Mouse (Mus musculus): ENCODE measurements around the gene Inha. TPM values are rescaled to one million over a fixed set of nuclear protein-coding genes. Genes with fewer than 3 reads are reported as not detected.
A peak's percentile ranks its signal among the peaks of the same experiment; 100 is the strongest.

Inha gene
- polyA plus RNA-seq, 1 experiment from 2014 or later = 3.8 TPM

GRCm38 (mm10) chr1:75505159-75505955 lies 1.5 kb upstream of the Inha start:
- H3K36me3 ChIP-seq (ENCODE audit: insufficient read depth, low read length) = peaks cover 12% of the 10 kb centered on the region; the same call in 1 of the 2 replicates
- no peaks in the 10 kb centered on the region for H3K27me3 ChIP-seq (replicated peaks; ENCODE audit: insufficient read depth, low read length)
- TF ChIP-seq CTCF (IDR thresholded peaks at IDR 0.05) (peak; percentile 22), EP300 (IDR thresholded peaks at IDR 0.05) (no peak)
- DNase-seq (ENCODE audit: low spot score) = peak; percentile 70
- H3K27ac ChIP-seq (ENCODE audit: low read length) = peak overlapping the region; percentile 90
- H3K9me3 ChIP-seq (ENCODE audit: low read length) = no peaks in the 10 kb centered on the region
- peak overlapping the region; percentile 78 for H3K4me3 ChIP-seq (ENCODE audit: low read depth, low read length)
- peak overlapping the region; percentile 85 for H3K9ac ChIP-seq (replicated peaks; ENCODE audit: low read depth)
- WGBS = 3% methylated on average over 77 of the region's 84 CpGs
- H3K4me2 ChIP-seq (replicated peaks; ENCODE audit: low read depth, low read length) = peak overlapping the region; percentile 95
- ATAC-seq = peak; percentile 63
- H3K4me1 ChIP-seq (ENCODE audit: insufficient read depth, low read depth, low read length) = no peaks in the 10 kb centered on the region; the same call in none of the 2 replicates

DNA sequence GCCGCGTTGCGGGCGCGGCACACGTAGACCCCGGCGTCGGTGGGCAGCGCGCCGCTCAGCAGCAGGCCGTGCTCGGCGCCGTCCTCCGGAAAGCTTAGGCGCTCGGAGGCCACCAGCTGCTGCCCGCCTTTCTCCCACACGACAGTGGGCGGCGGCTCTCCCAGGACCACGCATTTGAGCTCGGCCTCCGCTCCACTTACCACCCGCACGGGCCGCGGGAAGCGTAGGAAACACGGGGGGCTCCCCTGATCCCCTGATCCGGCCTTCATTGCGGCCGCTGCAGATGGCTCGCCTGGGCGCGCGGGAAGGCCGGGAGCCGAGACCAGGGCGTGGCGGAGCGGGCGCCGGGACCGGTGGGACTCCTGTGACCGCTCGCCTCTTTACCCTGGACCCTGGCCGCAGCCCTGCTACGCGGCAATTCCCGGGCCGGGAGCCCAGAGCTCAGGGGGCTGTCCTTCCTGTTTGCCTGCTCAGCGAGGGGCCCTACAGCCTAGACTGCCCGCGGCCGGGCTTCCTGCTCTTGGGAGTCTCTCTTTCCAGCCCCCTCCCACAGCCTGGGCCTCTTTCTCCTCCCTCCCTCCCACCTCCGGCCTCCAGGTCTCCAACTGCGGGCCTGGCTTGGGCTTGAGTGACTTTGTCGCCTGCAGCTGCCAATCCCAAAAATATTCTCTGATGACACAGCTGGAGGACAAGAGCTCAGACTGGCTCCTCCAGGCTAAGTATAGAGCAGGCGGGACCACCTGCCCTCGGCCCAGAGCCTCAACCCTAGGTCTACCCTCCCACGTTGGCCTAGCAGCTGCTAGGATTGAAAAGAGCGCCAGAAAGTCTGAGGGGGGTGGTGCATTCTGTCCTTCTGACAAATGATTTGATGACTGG lies 683 bp upstream of the Inha start, which contains the start of gene Obsl1:
Gene Obsl1 (minus strand): TSS at position 497 of the 876 bp plus-strand sequence.
- Histone ChIP-seq H3K27ac (ENCODE audit: low read length) (peak within 1 kb of the TSS; percentile 90), H3K9me3 (ENCODE audit: low read length) (no peaks in the 10 kb centered on the region), H3K9ac (replicated peaks; ENCODE audit: low read depth) (peak within 1 kb of the TSS; percentile 85), H3K27me3 (replicated peaks; ENCODE audit: insufficient read depth, low read length) (no peaks in the 10 kb centered on the region), H3K4me2 (replicated peaks; ENCODE audit: low read depth, low read length) (peak within 1 kb of the TSS; percentile 95), H3K4me1 (ENCODE audit: insufficient read depth, low read depth, low read length) (peaks cover 2% of the 10 kb centered on the region), H3K36me3 (ENCODE audit: insufficient read depth, low read length) (0 out of 2 replicates have a peak, but pooled peaks cover 5% of the 10 kb centered on the region), H3K4me3 (ENCODE audit: low read depth, low read length) (peak within 1 kb of the TSS; percentile 78)
- WGBS = 1% methylated on average over 40 of the region's 65 CpGs
- ATAC-seq (peak; percentile 85), DNase-seq (ENCODE audit: low spot score) (peak; percentile 91)
- TF ChIP-seq EP300 (IDR thresholded peaks at IDR 0.05) (no peak), CTCF (IDR thresholded peaks at IDR 0.05) (no peak)

GRCm38 (mm10) chr1:75509586-75509985 lies 2.7 kb downstream of the Inha start:
- ATAC-seq = no peak
- WGBS = 69% methylated on average over 20 of the region's 20 CpGs
- Histone ChIP-seq H3K27ac (ENCODE audit: low read length) (0 out of 2 replicates have a peak overlapping the region, but pooled peaks have one; percentile 27), H3K9me3 (ENCODE audit: low read length) (no peaks in the 10 kb centered on the region), H3K4me2 (replicated peaks; ENCODE audit: low read depth, low read length) (no peak overlapping the region), H3K36me3 (ENCODE audit: insufficient read depth, low read length) (no peaks in the 10 kb centered on the region), H3K4me3 (ENCODE audit: low read depth, low read length) (no peak overlapping the region), H3K9ac (replicated peaks; ENCODE audit: low read depth) (no peak overlapping the region), H3K27me3 (replicated peaks; ENCODE audit: insufficient read depth, low read length) (no peaks in the 10 kb centered on the region), H3K4me1 (ENCODE audit: insufficient read depth, low read depth, low read length) (peaks cover 7% of the 10 kb centered on the region)
- TF ChIP-seq EP300 (IDR thresholded peaks at IDR 0.05) = no peak
- TF ChIP-seq CTCF (IDR thresholded peaks at IDR 0.05) = no peak
- DNase-seq (ENCODE audit: low spot score) = no peak

GRCm38 (mm10) chr1:75510154-75510553 lies 3.3 kb downstream of the Inha start:
- peaks cover 7% of the 10 kb centered on the region for H3K4me1 ChIP-seq (ENCODE audit: insufficient read depth, low read depth, low read length)
- ATAC-seq (peak; percentile 27), DNase-seq (ENCODE audit: low spot score) (peak; percentile 43)
- no peaks in the 10 kb centered on the region for H3K27me3 ChIP-seq (replicated peaks; ENCODE audit: insufficient read depth, low read length)
- H3K9ac ChIP-seq (replicated peaks; ENCODE audit: low read depth) = no peak overlapping the region
- H3K27ac ChIP-seq (ENCODE audit: low read length) = peak overlapping the region; percentile 27; the same call in 1 of the 2 replicates
- H3K36me3 ChIP-seq (ENCODE audit: insufficient read depth, low read length) = no peaks in the 10 kb centered on the region
- no peaks in the 10 kb centered on the region for H3K9me3 ChIP-seq (ENCODE audit: low read length)
- no peak overlapping the region for H3K4me3 ChIP-seq (ENCODE audit: low read depth, low read length)
- 45% methylated on average over 5 of the region's 5 CpGs for WGBS
- TF ChIP-seq CTCF (IDR thresholded peaks at IDR 0.05) (no peak), EP300 (IDR thresholded peaks at IDR 0.05) (peak; percentile 84)
- no peak overlapping the region for H3K4me2 ChIP-seq (replicated peaks; ENCODE audit: low read depth, low read length)

GRCm38 (mm10) chr1:75511437-75512210 lies 4.7 kb downstream of the Inha start:
- H3K27ac ChIP-seq (ENCODE audit: low read length) = no peak overlapping the region
- no peak overlapping the region for H3K9ac ChIP-seq (replicated peaks; ENCODE audit: low read depth)
- WGBS = 61% methylated on average over 4 of the region's 4 CpGs
- peaks cover 7% of the 10 kb centered on the region; the same call in 1 of the 2 replicates for H3K4me1 ChIP-seq (ENCODE audit: insufficient read depth, low read depth, low read length)
- DNase-seq (ENCODE audit: low spot score) = no peak
- no peaks in the 10 kb centered on the region for H3K36me3 ChIP-seq (ENCODE audit: insufficient read depth, low read length)
- ATAC-seq = no peak
- H3K4me2 ChIP-seq (replicated peaks; ENCODE audit: low read depth, low read length) = no peak overlapping the region
- H3K4me3 ChIP-seq (ENCODE audit: low read depth, low read length) = no peak overlapping the region
- no peaks in the 10 kb centered on the region for H3K27me3 ChIP-seq (replicated peaks; ENCODE audit: insufficient read depth, low read length)
- TF ChIP-seq CTCF (IDR thresholded peaks at IDR 0.05) (no peak), EP300 (IDR thresholded peaks at IDR 0.05) (no peak)
- no peaks in the 10 kb centered on the region for H3K9me3 ChIP-seq (ENCODE audit: low read length)
